Mouse (Mus musculus): ENCODE results near the gene Gm4869. TPM values are rescaled to one million over a fixed set of nuclear protein-coding genes. Genes with fewer than 3 reads are reported as not detected.

Gm4869 gene
- total and polyA plus RNA-seq, 2 experiments from 2014 or later, result not detected

DNA sequence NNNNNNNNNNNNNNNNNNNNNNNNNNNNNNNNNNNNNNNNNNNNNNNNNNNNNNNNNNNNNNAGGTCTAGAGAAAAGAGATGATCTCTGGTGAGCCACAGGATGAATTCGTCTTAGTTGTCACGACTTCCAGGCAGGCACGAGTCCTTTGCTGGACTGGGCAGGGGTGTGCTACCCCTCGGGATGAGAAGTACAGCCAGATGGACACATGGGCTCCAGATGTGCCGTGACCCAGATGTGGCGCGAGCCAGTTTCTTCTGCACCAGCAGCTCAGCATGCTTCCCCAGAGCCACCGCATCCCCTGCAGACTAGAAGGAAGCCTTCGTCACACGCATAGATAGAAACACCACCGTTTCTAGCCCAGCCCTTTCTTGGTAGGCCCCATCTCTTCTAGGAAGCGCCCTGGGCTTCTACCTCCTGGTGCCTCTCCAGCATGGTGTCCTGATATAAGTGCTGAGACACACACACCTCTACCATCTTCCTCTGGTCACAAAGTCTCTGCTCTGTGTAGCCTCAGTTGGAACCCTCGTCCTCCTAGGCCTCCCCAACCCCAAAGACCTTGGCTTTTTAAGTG is 92.8 kb downstream of the Gm4869 start:
- no peak for DNase-seq (ENCODE audit: low spot score)

DNA sequence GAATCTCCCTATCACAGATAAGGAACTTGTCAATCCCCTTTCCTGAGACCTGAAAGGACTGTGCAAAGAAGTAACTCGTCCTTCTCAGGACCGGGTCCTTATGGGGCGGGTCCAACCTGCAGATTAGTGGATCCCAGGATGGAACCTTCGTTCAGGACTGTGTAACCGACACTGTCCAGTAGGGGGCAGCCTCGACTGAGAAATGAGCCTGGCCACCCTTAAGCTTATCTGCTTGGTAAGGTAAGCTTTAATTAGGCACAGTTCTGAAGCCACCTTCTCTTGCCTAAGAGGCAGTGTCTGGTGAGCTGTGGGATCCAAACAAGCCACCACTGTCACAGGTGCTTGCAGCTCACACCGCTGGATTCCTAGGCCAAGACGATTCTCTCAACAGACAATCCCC is 94.7 kb downstream of the Gm4869 start:
- Histone ChIP-seq H3K9ac (replicated peaks; ENCODE audit: low read depth, low read length) (no peak overlapping the region), H3K4me3 (ENCODE audit: low read depth, low read length) (no peak overlapping the region), H3K27ac (ENCODE audit: low read depth) (no peak overlapping the region), H3K4me1 (ENCODE audit: control insufficient read depth, insufficient read depth) (no peaks in the 10 kb centered on the region), H3K27me3 (ENCODE audit: control insufficient read depth, insufficient read depth, low read length) (no peaks in the 10 kb centered on the region), H3K9me3 (replicated peaks; ENCODE audit: control insufficient read depth, low read length) (no peaks in the 10 kb centered on the region), H3K36me3 (replicated peaks; ENCODE audit: control insufficient read depth, insufficient read depth, low read length) (no peaks in the 10 kb centered on the region), H3K4me2 (ENCODE audit: low read depth, low read length) (no peak overlapping the region)
- peak; percentile 58 for DNase-seq (ENCODE audit: low spot score)
- 10% methylated on average over 8 of the region's 8 CpGs for WGBS
- ATAC-seq (ENCODE audit: insufficient read depth, low read depth), result peak; percentile 21
- TF ChIP-seq CTCF (IDR thresholded peaks at IDR 0.05; ENCODE audit: low read depth) (peak; percentile 92), EP300 (IDR thresholded peaks at IDR 0.05; ENCODE audit: low read depth) (no peak)

More for the DNA sequence above, 92.8 kb downstream of the Gm4869 start:
- H3K36me3 ChIP-seq (replicated peaks; ENCODE audit: control insufficient read depth, insufficient read depth, low read length), result no peaks in the 10 kb centered on the region
- H3K27ac ChIP-seq (ENCODE audit: low read depth), result no peak overlapping the region
- H3K9ac ChIP-seq (replicated peaks; ENCODE audit: low read depth, low read length), result no peak overlapping the region
- H3K4me1 ChIP-seq (ENCODE audit: control insufficient read depth, insufficient read depth), result no peaks in the 10 kb centered on the region
- H3K4me2 ChIP-seq (ENCODE audit: low read depth, low read length), result no peak overlapping the region
- H3K27me3 ChIP-seq (ENCODE audit: control insufficient read depth, insufficient read depth, low read length), result no peaks in the 10 kb centered on the region
- 76% methylated on average over 13 of the region's 13 CpGs for WGBS
- H3K9me3 ChIP-seq (replicated peaks; ENCODE audit: control insufficient read depth, low read length), result no peaks in the 10 kb centered on the region
- TF ChIP-seq EP300 (IDR thresholded peaks at IDR 0.05; ENCODE audit: low read depth) (no peak), CTCF (IDR thresholded peaks at IDR 0.05; ENCODE audit: low read depth) (no peak)
- no peak for ATAC-seq (ENCODE audit: insufficient read depth, low read depth)
- no peak overlapping the region for H3K4me3 ChIP-seq (ENCODE audit: low read depth, low read length)

DNA sequence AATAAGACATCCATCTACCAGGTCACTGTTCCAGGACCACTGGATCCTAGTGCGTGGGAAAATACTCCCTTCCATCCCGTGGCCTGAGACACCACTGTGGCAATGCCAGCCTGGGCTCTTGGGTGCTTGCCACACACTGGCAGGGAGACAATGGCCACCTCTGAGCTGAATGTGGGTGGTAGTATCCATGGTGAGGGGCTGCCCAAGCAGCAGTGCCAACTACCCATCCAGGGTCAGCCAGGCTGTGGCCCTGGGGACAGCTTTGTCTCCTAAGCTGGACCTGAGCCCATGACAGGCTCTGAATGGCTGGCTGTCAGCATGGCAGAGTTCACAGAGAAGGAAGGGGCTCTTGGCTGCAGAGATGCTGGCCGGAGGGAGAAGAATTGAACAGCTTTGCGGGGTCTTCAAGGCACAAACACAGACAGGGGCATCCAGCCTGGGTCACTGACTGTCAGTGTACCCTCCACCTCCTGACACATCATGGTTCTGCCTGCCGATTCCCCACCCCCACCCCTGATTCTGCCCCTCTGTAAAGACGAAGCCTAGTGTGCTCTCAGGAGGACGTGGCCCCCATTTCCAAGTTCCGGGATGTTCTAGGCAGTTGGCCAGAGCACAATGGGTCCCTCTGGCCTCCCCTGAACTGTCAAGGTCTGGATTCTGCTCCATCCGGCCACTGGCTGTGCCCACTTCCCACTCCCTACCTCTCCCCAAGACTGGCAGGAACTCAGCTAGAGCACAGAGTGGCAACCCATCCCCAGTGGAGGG is 97.5 kb downstream of the Gm4869 start:
- 61% methylated on average over 9 of the region's 9 CpGs for WGBS
- Histone ChIP-seq H3K9ac (replicated peaks; ENCODE audit: low read depth, low read length) (no peak overlapping the region), H3K4me1 (ENCODE audit: control insufficient read depth, insufficient read depth) (no peaks in the 10 kb centered on the region), H3K36me3 (replicated peaks; ENCODE audit: control insufficient read depth, insufficient read depth, low read length) (no peaks in the 10 kb centered on the region), H3K27me3 (ENCODE audit: control insufficient read depth, insufficient read depth, low read length) (no peaks in the 10 kb centered on the region), H3K4me2 (ENCODE audit: low read depth, low read length) (no peak overlapping the region), H3K9me3 (replicated peaks; ENCODE audit: control insufficient read depth, low read length) (no peaks in the 10 kb centered on the region), H3K4me3 (ENCODE audit: low read depth, low read length) (no peak overlapping the region), H3K27ac (ENCODE audit: low read depth) (no peak overlapping the region)
- no peak for ATAC-seq (ENCODE audit: insufficient read depth, low read depth)
- DNase-seq (ENCODE audit: low spot score), result no peak
- TF ChIP-seq EP300 (IDR thresholded peaks at IDR 0.05; ENCODE audit: low read depth) (no peak), CTCF (IDR thresholded peaks at IDR 0.05; ENCODE audit: low read depth) (no peak)

Small RNA genes lying within 50 kb of the gene (microRNA-seq; reads per million reads assigned to microRNA genes)
- gene Mir7038, result not detected

Other genes starting within 250 kb of the Gm4869 start
- 10.1 and 20.6 TPM in 2 replicates for gene Mad1l1, start 124.1 kb upstream of the Gm4869 start, total RNA-seq (2014; rRNA removed; ENCODE audit: low replicate concordance)
- gene Mad1l1, start 124.1 kb upstream of the Gm4869 start, polyA plus RNA-seq (2015; fragmentation: Nextera tagmentation; extraction: Ambion mirVana), result 15.0 and 15.1 TPM in 2 replicates
- gene Nudt1, start 124.0 kb upstream of the Gm4869 start, total RNA-seq (2014; rRNA removed; ENCODE audit: low replicate concordance), result 11.3 and 31.0 TPM in 2 replicates
- gene Nudt1, start 124.0 kb upstream of the Gm4869 start, polyA plus RNA-seq (2015; fragmentation: Nextera tagmentation; extraction: Ambion mirVana), result 17.4 and 18.1 TPM in 2 replicates
- 13.9 and 19.5 TPM in 2 replicates for gene Mrm2, start 113.7 kb upstream of the Gm4869 start, total RNA-seq (2014; rRNA removed; ENCODE audit: low replicate concordance)
- 16.9 and 17.8 TPM in 2 replicates for gene Mrm2, start 113.7 kb upstream of the Gm4869 start, polyA plus RNA-seq (2015; fragmentation: Nextera tagmentation; extraction: Ambion mirVana)
- 24.8 and 30.8 TPM in 2 replicates for gene Snx8, start 56.4 kb upstream of the Gm4869 start, total RNA-seq (2014; rRNA removed; ENCODE audit: low replicate concordance)
- gene Snx8, start 56.4 kb upstream of the Gm4869 start, polyA plus RNA-seq (2015; fragmentation: Nextera tagmentation; extraction: Ambion mirVana), result 11.7 and 13.3 TPM in 2 replicates
- 37.4 and 38.9 TPM in 2 replicates for gene Eif3b, start 26.3 kb upstream of the Gm4869 start, total RNA-seq (2014; rRNA removed; ENCODE audit: low replicate concordance)
- gene Eif3b, start 26.3 kb upstream of the Gm4869 start, polyA plus RNA-seq (2015; fragmentation: Nextera tagmentation; extraction: Ambion mirVana), result 36.6 and 40.0 TPM in 2 replicates
- gene Chst12, start 59.9 kb downstream of the Gm4869 start, total RNA-seq (2014; rRNA removed; ENCODE audit: low replicate concordance), result 4.1 and 4.7 TPM in 2 replicates
- 5.9 and 6.6 TPM in 2 replicates for gene Chst12, start 59.9 kb downstream of the Gm4869 start, polyA plus RNA-seq (2015; fragmentation: Nextera tagmentation; extraction: Ambion mirVana)
- gene Grifin, start 119.4 kb downstream of the Gm4869 start, total RNA-seq (2014; rRNA removed; ENCODE audit: low replicate concordance), result not detected in 2 replicates
- gene Grifin, start 119.4 kb downstream of the Gm4869 start, polyA plus RNA-seq (2015; fragmentation: Nextera tagmentation; extraction: Ambion mirVana), result not detected in 2 replicates
- gene Lfng, start 161.7 kb downstream of the Gm4869 start, total RNA-seq (2014; rRNA removed; ENCODE audit: low replicate concordance), result 8.2 and 22.3 TPM in 2 replicates
- 4.1 and 4.4 TPM in 2 replicates for gene Lfng, start 161.7 kb downstream of the Gm4869 start, polyA plus RNA-seq (2015; fragmentation: Nextera tagmentation; extraction: Ambion mirVana)
- 53.2 and 55.2 TPM in 2 replicates for gene Ttyh3, start 203.4 kb downstream of the Gm4869 start, total RNA-seq (2014; rRNA removed; ENCODE audit: low replicate concordance)
- 8.5 and 8.9 TPM in 2 replicates for gene Ttyh3, start 203.4 kb downstream of the Gm4869 start, polyA plus RNA-seq (2015; fragmentation: Nextera tagmentation; extraction: Ambion mirVana)